Mouse (Mus musculus) B cell, adult 2 months (primary cell): Measurements from ENCODE around the gene Hist1h3f.
"Not testable (repeated sequence)": the region's sequence is repeated elsewhere in the genome, so short reads cannot be mapped to it uniquely, and the experiment has no call there.

Experiments used
- DNase-seq, 2 experiments: peaks; one replicate each; pipeline ENCODE4 v3.0.0; 2022

Gene Hist1h3f

DNA sequence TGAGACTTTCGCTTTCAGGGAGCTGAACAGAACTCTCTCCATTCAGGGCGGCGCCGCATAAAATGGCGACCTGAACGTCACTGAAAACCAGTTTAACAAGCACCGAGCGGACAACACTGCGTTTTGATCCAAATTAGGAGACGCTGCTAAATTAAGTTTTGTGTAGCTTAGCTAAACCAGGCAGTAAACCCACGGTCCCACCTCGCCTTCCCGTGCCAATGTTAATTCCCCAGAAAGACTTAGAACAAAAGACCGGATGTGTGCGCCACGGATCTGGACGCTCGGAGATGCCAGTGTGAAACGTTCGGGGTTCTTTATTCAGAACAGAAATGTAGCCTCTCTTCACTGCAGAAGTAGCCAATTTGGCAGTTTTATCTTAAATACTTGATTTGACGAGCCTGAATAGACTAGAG lies 41.2 kb downstream of the Hist1h3f start:
- peak; percentile 84 to 85 for DNase-seq

DNA sequence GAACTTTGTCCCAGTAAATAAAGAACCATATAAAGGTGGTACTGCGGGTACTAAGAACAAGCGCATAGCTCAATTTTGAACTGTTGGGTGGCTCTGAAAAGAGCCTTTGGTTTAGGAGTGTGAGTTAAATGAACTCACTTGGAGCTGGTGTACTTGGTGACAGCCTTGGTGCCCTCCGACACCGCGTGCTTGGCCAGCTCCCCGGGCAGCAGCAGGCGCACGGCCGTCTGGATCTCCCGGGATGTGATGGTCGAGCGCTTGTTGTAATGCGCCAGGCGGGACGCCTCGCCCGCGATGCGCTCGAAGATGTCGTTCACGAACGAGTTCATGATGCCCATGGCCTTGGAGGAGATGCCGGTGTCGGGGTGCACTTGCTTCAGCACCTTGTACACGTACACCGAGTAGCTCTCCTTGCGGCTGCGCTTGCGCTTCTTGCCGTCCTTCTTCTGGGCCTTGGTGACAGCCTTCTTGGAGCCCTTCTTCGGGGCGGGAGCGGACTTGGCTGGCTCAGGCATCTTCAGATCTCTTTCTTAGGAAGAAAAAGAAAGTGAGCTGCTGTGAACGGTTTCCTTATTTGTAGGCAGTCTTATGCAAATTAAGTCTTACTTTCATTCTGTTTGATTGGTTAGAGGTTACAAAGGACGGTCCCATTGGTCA lies 41.7 kb downstream of the Hist1h3f start:
- DNase-seq = peak; percentile 83

DNA sequence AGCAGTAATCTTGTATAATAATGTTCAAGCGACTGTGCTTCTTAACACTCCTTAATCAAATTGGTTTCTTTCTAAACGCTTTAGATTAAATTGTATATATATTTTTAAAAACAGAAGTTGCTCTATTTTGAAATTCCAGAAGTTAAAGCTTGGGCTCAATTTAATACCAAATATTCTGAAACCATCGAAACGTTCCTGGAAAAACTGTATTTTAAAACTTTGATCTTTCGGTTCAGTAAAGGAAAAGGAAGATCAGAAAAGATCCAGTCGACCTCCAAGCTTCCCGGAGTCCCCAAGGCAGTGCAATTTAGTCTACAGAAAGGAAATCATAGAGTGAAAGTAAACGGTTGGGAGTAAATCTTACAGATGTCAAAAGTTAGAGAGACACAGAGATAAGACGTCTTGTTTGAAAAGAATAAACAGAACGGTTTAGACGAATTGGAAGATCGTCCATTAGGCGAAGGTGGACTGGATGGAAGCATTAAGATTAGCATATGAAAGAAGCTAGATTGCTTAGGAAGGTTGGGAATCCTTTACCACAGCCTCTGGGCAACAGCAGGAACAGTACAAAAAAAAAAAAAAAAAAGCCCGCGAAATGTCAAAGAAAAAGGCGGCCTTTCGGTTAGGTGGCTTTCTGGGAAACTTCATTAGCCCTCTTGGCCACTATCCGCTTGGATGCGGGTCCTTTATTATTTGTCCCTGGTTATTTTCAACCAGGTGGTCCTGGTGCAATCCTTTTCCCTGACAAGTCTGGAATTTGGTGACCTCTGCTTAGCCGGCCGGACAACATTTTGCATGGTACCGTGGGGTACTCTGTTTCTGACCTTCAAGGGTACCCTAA lies 42.5 kb downstream of the Hist1h3f start:
- peak; percentile 36 for DNase-seq

DNA sequence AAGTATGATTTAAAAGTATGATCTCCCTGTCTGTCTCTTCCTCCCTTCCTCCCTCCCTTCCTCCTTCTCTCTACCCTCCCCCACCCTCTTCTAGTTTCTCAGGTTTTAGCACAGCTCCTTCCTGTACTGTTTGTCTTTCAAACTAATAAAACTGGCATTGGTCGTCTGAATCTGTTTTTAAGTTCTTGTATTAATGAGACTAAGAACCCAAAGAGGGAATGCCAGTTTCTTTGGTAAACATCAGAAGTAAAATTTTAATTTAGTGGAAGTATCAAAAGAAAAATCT lies 43.0 kb downstream of the Hist1h3f start:
- DNase-seq = no peak

DNA sequence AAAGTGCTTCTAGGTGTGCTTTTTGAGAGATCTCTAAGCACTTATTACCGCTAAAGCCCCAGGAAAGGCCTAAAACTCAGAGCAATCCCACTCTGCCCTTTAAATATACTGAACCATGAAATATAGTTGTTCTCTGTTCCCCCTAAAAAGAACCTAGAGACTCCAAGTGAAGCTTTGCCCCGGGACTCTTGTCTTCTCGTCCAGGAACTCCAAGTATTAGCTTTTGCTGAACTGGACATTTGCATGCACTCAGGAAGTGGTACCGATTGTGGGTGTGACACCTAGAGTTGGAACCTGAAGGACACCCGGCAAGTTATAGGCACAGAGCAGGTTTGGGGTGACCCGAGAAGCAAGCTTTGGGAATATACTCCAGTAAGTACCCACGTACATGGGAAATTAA lies 47.4 kb downstream of the Hist1h3f start:
- DNase-seq = no peak

DNA sequence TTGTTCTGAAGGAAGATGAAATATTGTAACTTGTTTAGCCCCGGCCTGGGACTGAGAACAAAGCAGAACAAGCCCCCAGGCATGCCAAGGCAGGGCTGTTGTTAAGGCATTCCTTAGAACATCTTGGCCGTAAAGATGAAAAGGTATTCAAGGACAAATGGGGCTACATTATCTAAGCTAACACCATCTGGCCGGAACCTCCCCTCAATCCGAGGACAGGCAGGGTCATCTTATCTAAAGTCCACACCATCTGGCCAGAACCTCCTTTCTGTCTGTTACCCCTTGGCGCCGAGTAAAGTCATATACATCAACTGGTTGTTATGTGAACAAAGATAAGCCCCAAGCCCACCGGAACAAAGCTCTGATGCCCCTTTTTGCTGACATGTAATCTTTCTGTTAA lies 48.0 kb downstream of the Hist1h3f start:
- not testable (repeated sequence) for DNase-seq

DNA sequence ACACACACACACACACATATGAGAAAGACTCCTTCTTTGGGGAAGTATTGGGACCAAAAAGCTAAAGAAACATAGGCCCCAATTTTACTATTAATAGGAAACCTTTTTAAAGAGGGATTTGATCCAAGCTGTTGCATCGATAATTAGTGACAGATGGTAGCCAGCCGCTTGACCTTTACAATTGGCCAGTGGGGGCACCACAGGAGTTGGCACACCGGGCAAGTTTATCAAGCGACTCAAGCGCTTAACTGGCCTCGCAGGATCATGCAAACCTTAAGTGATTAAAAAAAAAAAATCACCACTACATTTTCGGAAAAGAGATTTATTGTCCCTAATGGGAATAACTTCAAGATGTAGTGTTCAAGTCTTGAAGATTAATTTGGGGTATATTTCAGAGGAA lies 48.8 kb downstream of the Hist1h3f start:
- DNase-seq = no peak

DNA sequence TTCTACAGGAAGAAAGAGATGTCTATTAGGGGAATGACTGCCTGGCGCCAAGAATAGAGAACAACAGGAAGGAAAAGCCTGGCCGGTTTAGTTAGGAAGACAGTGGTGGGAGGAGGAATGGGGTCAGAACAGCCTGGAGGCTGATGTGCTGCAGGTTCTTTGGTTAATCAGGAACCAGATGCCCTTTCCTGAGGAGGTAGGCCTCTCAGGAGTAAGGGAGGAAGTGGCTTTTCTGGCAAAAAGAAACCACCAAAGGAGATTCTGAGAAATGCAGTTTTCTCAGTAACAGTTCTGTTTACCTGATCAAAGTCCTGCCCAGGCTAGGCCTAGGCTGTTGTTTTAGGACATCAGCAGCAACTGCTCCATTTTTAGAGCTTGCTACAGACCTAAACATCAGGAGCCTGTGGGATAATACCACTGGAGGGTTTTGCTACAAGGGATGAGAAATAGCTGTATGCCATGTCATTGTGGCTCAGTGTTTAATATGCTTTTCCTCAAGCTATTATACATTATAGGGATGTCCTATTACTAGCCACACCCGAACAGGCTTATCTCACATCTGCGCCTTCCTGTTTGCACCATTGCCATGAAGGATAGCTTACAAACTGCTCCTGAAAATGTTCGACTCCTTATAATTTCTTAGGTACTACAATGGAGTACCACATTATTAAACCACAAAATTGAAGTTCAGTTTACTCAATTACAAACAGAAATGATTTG lies 49.4 kb downstream of the Hist1h3f start:
- DNase-seq = no peak
